Mouse (Mus musculus) MEL (cell line): ENCODE results near the gene Spc24. TPM values are rescaled to one million over a fixed set of nuclear protein-coding genes. Genes with fewer than 3 reads are reported as not detected.
A peak's percentile ranks its signal among the peaks of the same experiment; 100 is the strongest.

Experiments used
- DNase-seq: peaks from one replicate; pipeline ENCODE4 v3.0.0; 2011; ENCODE audit warnings: low read depth, low spot score
- H3K27ac ChIP-seq: 2 replicates; pipeline ENCODE4 v1.5.1; 2012; ENCODE audit warnings: low read depth, mild to moderate bottlenecking, control low read depth, low read length, moderate library complexity; ENCODE audit not compliant: control insufficient read depth
- H3K27me3 ChIP-seq, 2 experiments: fragments of 150-350 bp in 1 of 2; sonication (generic) in 1 of 2; 2 replicates each; pipeline ENCODE4 v1.6.1; 2012; ENCODE audit warnings: low read length in 2 of 2, mild to moderate bottlenecking in 2 of 2, improper control_type of control experiment in 1 of 2, moderate library complexity in 1 of 2; ENCODE audit not compliant: insufficient read depth in 2 of 2, control insufficient read depth in 1 of 2
- H3K36me3 ChIP-seq, 2 experiments: 2 replicates each; pipeline ENCODE4 v1.6.1; 2012 to 2014; ENCODE audit warnings: low read length in 2 of 2, improper control_type of control experiment in 1 of 2, inconsistent platforms in 1 of 2, mild to moderate bottlenecking in 1 of 2; ENCODE audit not compliant: insufficient read depth in 2 of 2, control insufficient read depth in 1 of 2
- H3K4me1 ChIP-seq, 2 experiments: fragments of 150-350 bp in 1 of 2; sonication (generic) in 1 of 2; 2 replicates each; pipeline ENCODE4 v1.6.1; 2012; ENCODE audit warnings: low read length in 2 of 2, improper control_type of control experiment in 1 of 2, mild to moderate bottlenecking in 1 of 2; ENCODE audit not compliant: insufficient read depth in 2 of 2, control insufficient read depth in 1 of 2
- H3K4me3 ChIP-seq, 2 experiments: fragments of 150-350 bp in 1 of 2; sonication (generic) in 1 of 2; 2 replicates each; pipeline ENCODE4 v1.5.1; 2012; ENCODE audit warnings: low read depth in 2 of 2, low read length in 2 of 2, mild to moderate bottlenecking in 2 of 2, moderate library complexity in 2 of 2, control low read depth in 1 of 2, improper control_type of control experiment in 1 of 2; ENCODE audit not compliant: control insufficient read depth in 1 of 2, insufficient read depth in 1 of 2
- H3K79me2 ChIP-seq: 2 replicates; pipeline ENCODE4 v1.6.1; 2012; ENCODE audit warnings: mild to moderate bottlenecking, low read length, moderate library complexity; ENCODE audit not compliant: control insufficient read depth, poor library complexity, insufficient read depth
- H3K9ac ChIP-seq: 2 replicates; pipeline ENCODE4 v1.6.1; 2012; ENCODE audit warnings: low read depth, mild to moderate bottlenecking, control low read depth, low read length, moderate library complexity; ENCODE audit not compliant: control insufficient read depth, poor library complexity, severe bottlenecking
- H3K9me3 ChIP-seq: fragments of 150-350 bp; sonication (generic); replicated peaks from 2 replicates; pipeline ENCODE4 v1.6.1; 2012; ENCODE audit warnings: mild to moderate bottlenecking, low read length, improper control_type of control experiment, moderate library complexity; ENCODE audit not compliant: insufficient read depth
- CHD1 ChIP-seq: IDR thresholded peaks from 2 replicates; pipeline ENCODE4 v1.6.1; 2012; ENCODE audit warnings: low read depth, mild to moderate bottlenecking, inconsistent platforms, low read length, improper control_type of control experiment
- CHD2 ChIP-seq: IDR thresholded peaks from 2 replicates; pipeline ENCODE4 v1.6.1; 2011; ENCODE audit warnings: low read length, improper control_type of control experiment
- GATA1 ChIP-seq: IDR thresholded peaks from 2 replicates; pipeline ENCODE4 v1.6.1; 2011; ENCODE audit warnings: low read depth, low read length, improper control_type of control experiment
- HCFC1 ChIP-seq: IDR thresholded peaks from 2 replicates; pipeline ENCODE4 v1.6.1; 2012; ENCODE audit warnings: low read depth, mild to moderate bottlenecking, inconsistent platforms, low read length, improper control_type of control experiment, moderate library complexity
- MAZ ChIP-seq: IDR thresholded peaks from 2 replicates; pipeline ENCODE4 v1.6.1; 2012; ENCODE audit warnings: low read depth, mild to moderate bottlenecking, inconsistent platforms, low read length, improper control_type of control experiment
- MXI1 ChIP-seq: IDR thresholded peaks from 2 replicates; pipeline ENCODE4 v1.6.1; 2011; ENCODE audit warnings: mild to moderate bottlenecking, low read depth, low read length, improper control_type of control experiment
- MYB ChIP-seq: IDR thresholded peaks from 2 replicates; pipeline ENCODE4 v1.6.1; 2011; ENCODE audit warnings: mild to moderate bottlenecking, low read depth, low read length, improper control_type of control experiment
- NRF1 ChIP-seq: IDR thresholded peaks from 2 replicates; pipeline ENCODE4 v1.6.1; 2014; ENCODE audit warnings: low read depth, mild to moderate bottlenecking, inconsistent platforms, low read length, improper control_type of control experiment, moderate library complexity; ENCODE audit not compliant: poor library complexity, insufficient read depth, severe bottlenecking
- POLR2A ChIP-seq, 2 experiments: IDR thresholded peaks; 2 replicates each; pipeline ENCODE4 v1.6.1; 2011 to 2012; ENCODE audit warnings: low read length in 2 of 2, mild to moderate bottlenecking in 2 of 2, control low read depth in 1 of 2, improper control_type of control experiment in 1 of 2, low read depth in 1 of 2, moderate library complexity in 1 of 2; ENCODE audit not compliant: control insufficient read depth in 1 of 2, insufficient read depth in 1 of 2, poor library complexity in 1 of 2
- POLR2AphosphoS5 ChIP-seq: IDR thresholded peaks from 2 replicates; pipeline ENCODE4 v1.6.1; 2012; ENCODE audit warnings: low read depth, borderline replicate concordance, mild to moderate bottlenecking, inconsistent platforms, low read length, moderate library complexity, mixed read lengths
- RCOR1 ChIP-seq: IDR thresholded peaks from 2 replicates; pipeline ENCODE4 v1.6.1; 2012; ENCODE audit warnings: low read depth, mild to moderate bottlenecking, inconsistent platforms, low read length, improper control_type of control experiment
- SMC3 ChIP-seq: IDR thresholded peaks from 2 replicates; pipeline ENCODE4 v1.6.1; 2011; ENCODE audit warnings: low read depth, low read length, improper control_type of control experiment
- TAL1 ChIP-seq: IDR thresholded peaks from 2 replicates; pipeline ENCODE4 v1.6.1; 2012; ENCODE audit warnings: mild to moderate bottlenecking, inconsistent platforms, low read length, moderate library complexity, mixed read lengths
- USF1 ChIP-seq: IDR thresholded peaks from 2 replicates; pipeline ENCODE4 v1.6.1; 2014; ENCODE audit warnings: low read depth, mild to moderate bottlenecking, inconsistent platforms, low read length, improper control_type of control experiment, moderate library complexity
- ZC3H11A ChIP-seq: IDR thresholded peaks from 2 replicates; pipeline ENCODE4 v1.6.1; 2012; ENCODE audit warnings: low read depth, mild to moderate bottlenecking, inconsistent platforms, low read length, improper control_type of control experiment
- ZKSCAN1 ChIP-seq: IDR thresholded peaks from 2 replicates; pipeline ENCODE4 v1.6.1; 2012; ENCODE audit warnings: low read depth, mild to moderate bottlenecking, inconsistent platforms, low read length, improper control_type of control experiment, moderate library complexity
- polyA plus RNA-seq, 2 experiments: library from polyadenylated mRNA; stranded (reverse) in 1 of 2; unstranded in 1 of 2; fragments of >175 nt in 1 of 2; fragments of >200 nt in 1 of 2; gene quantifications; 2 replicates each; pipeline versions ENCODE4 v1.2.1 to v1.2.4; 2012; ENCODE audit warnings: low replicate concordance in 2 of 2, low read depth in 1 of 2; ENCODE audit not compliant: insufficient read length in 2 of 2, insufficient read depth in 1 of 2, missing spikeins in 1 of 2
- total RNA-seq: library from RNA; depleted of rRNA; stranded (reverse); fragments of 300-350 nt; gene quantifications from 2 replicates; pipeline ENCODE4 v1.2.3, GENCODE M21; 2012

Spc24 gene
- total and polyA plus RNA-seq, 3 experiments, result 304 to 377 TPM; not detected in 1

DNA sequence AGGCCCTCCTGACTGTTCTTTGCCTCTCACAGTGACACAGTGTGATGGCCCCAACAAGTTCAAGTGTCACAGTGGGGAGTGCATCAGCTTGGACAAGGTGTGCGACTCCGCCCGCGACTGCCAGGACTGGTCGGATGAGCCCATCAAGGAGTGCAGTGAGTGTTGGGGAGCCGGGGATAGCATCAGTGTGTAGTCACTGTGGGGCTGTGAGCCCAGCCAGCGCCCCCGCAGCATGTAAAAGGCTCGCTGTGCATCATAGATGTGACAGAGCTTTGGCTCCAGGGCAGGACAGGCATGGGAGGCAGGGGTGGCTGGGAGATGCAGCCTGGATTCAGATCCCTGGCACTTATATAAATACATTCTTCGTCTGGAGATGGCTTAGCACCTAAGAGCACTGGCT, 22.9 kb downstream of the Spc24 start:
- no peaks in the 10 kb centered on the region for H3K9me3 ChIP-seq
- TF ChIP-seq ZKSCAN1 (no peak), POLR2AphosphoS5 (0 out of 2 replicates have a peak, but pooled peaks have one; percentile 53), MYB (no peak)
- no peaks in the 10 kb centered on the region for H3K79me2 ChIP-seq
- no peak overlapping the region for H3K4me3 ChIP-seq
- no peak overlapping the region for H3K27ac ChIP-seq
- no peak overlapping the region for H3K9ac ChIP-seq
- H3K36me3 ChIP-seq, result peaks cover 0 to 80% of the 10 kb centered on the region in 2 experiments; a peak in 2 of 4 replicates
- no peaks in the 10 kb centered on the region for H3K27me3 ChIP-seq
- H3K4me1 ChIP-seq, result peaks cover 0 to 6% of the 10 kb centered on the region in 2 experiments; a peak in 1 of 4 replicates
- no peak for DNase-seq

DNA sequence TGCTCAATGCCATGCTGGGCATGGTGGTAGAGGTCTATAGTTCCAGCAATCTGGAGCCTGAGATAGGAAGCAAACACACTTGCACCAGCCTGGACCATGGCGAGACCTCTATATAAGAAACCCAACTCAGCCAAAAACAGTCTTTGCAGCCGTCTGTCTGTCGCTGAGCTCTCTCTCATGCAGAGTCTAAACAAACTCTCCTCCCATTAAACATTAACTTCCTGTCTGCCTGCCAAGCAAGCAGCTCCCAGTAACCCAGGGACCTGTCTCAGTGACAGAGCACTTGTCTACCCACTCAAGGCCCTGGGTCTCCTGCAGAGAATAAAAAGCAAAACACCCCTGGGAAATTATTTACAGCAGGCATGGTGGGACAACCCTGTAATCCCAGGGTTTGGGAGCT, 23.5 kb downstream of the Spc24 start:
- Histone ChIP-seq H3K79me2 (no peaks in the 10 kb centered on the region), H3K27me3 (no peaks in the 10 kb centered on the region), H3K27ac (no peak overlapping the region), H3K4me1 (peaks cover 0 to 3% of the 10 kb centered on the region in 2 experiments; a peak in 1 of 4 replicates), H3K4me3 (no peak overlapping the region), H3K9me3 (no peaks in the 10 kb centered on the region), H3K36me3 (peaks cover 0 to 84% of the 10 kb centered on the region in 2 experiments; a peak in 2 of 4 replicates), H3K9ac (no peak overlapping the region)
- no peak for DNase-seq
- no peak for TF ChIP-seq RCOR1
- TF ChIP-seq GATA1, result no peak
- TF ChIP-seq ZKSCAN1, result no peak

DNA sequence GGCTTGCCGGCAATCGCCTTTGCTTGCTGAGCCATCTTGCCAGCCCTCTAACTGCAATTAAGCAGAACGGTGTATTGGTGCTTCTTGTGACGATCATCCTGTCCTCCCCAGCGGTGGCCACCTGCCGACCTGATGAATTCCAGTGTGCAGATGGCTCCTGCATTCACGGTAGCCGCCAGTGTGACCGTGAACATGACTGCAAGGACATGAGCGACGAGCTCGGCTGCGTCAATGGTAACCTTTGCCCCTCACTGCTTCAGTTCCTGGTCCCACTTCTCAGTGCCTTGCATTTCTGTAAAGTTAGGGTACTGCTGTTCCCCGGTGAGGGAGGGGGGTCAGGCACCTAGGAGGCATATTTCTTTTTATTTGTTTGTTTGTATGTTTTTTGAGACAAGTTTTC, 25.0 kb downstream of the Spc24 start:
- no peaks in the 10 kb centered on the region for H3K27me3 ChIP-seq
- H3K27ac ChIP-seq, result no peak overlapping the region
- H3K79me2 ChIP-seq, result peaks cover 7% of the 10 kb centered on the region; the same call in 1 of the 2 replicates
- no peak overlapping the region for H3K4me3 ChIP-seq
- peaks cover 0 to 89% of the 10 kb centered on the region in 2 experiments; a peak in 2 of 4 replicates for H3K36me3 ChIP-seq
- no peaks in the 10 kb centered on the region for H3K4me1 ChIP-seq
- no peak for DNase-seq
- TF ChIP-seq SMC3 (no peak), MXI1 (no peak), NRF1 (no peak), GATA1 (no peak)
- no peak overlapping the region for H3K9ac ChIP-seq
- H3K9me3 ChIP-seq, result no peaks in the 10 kb centered on the region

DNA sequence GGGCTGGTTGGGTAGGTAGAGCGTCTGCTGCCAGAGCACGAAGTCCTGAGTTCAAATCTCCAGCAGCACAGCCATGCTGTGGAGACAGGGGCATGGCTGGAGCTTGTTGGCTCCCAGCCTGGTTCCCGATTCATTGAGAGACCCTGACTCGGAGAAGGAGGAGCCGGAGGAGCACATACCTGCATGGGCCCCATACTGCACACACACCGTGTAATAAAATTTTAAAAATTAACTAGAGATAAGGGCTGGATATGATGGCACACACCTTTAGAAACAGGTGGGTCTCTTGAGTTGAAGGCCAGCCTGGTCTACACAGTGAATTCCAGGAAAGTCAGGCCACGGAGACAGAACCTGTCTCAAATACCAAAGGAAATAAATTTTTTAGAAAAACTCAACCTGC, 26.1 kb downstream of the Spc24 start:
- Histone ChIP-seq H3K27ac (no peak overlapping the region), H3K27me3 (no peaks in the 10 kb centered on the region), H3K9me3 (no peaks in the 10 kb centered on the region), H3K4me3 (no peak overlapping the region), H3K36me3 (peaks cover 4 to 85% of the 10 kb centered on the region in 2 experiments), H3K9ac (no peak overlapping the region), H3K4me1 (peaks cover 0 to 7% of the 10 kb centered on the region in 2 experiments; a peak in 2 of 4 replicates), H3K79me2 (peaks cover 15% of the 10 kb centered on the region)
- no peak for DNase-seq
- TF ChIP-seq SMC3 (no peak), CHD2 (no peak), USF1 (no peak), CHD1 (no peak), POLR2A (IDR thresholded peaks at IDR 0.05; ENCODE audit: control insufficient read depth in 1 of 2, insufficient read depth in 1 of 2, low read depth in 1 of 2, low read length in 2 of 2, poor library complexity in 1 of 2) (0 out of 4 replicates have a peak, but pooled peaks of 1 of the 2 experiments have one; percentile 2), ZC3H11A (no peak), MAZ (no peak), HCFC1 (no peak), TAL1 (no peak)
